Mouse (Mus musculus) heart, embryonic 16.5 days (tissue): ENCODE data around the gene Strn3. TPM values are rescaled to one million over a fixed set of nuclear protein-coding genes. Genes with fewer than 3 reads are reported as not detected.

Experiments used
- ATAC-seq: fragments of 200-750 bp; cut with Nextera tagmentation; replicated peaks from 2 replicates; pipeline ENCODE4 v1.8.0; 2017; ENCODE audit warnings: moderate number of reproducible peaks; ENCODE audit not compliant: insufficient read depth, low FRiP score; ENCODE audit errors: extremely low read depth
- H3K27ac ChIP-seq: fragments of 300-500 bp; sonication (generic); 2 replicates; pipeline ENCODE4 v1.5.1; 2014; ENCODE audit warnings: mild to moderate bottlenecking, low read length, control low read depth, moderate library complexity
- H3K27me3 ChIP-seq: fragments of 300-500 bp; sonication (generic); 2 replicates; pipeline ENCODE4 v1.6.1; 2014; ENCODE audit warnings: low read length, mixed read lengths; ENCODE audit not compliant: control insufficient read depth, insufficient read depth
- H3K36me3 ChIP-seq: fragments of 300-500 bp; sonication (generic); 2 replicates; pipeline ENCODE4 v1.6.1; 2014; ENCODE audit not compliant: control insufficient read depth, insufficient read depth
- H3K4me1 ChIP-seq: fragments of 300-500 bp; sonication (generic); 2 replicates; pipeline ENCODE4 v1.6.1; 2014; ENCODE audit warnings: low read length, mixed read lengths; ENCODE audit not compliant: control insufficient read depth, insufficient read depth
- H3K4me2 ChIP-seq: fragments of 300-500 bp; sonication (generic); 2 replicates; pipeline ENCODE4 v1.6.1; 2014; ENCODE audit warnings: low read depth, mild to moderate bottlenecking, control low read depth, low read length
- H3K4me3 ChIP-seq: fragments of 300-500 bp; sonication (generic); 2 replicates; pipeline ENCODE4 v1.5.1; 2014; ENCODE audit warnings: mild to moderate bottlenecking, control low read depth, low read length
- H3K9ac ChIP-seq: fragments of 300-500 bp; sonication (generic); 2 replicates; pipeline ENCODE4 v1.6.1; 2014; ENCODE audit warnings: low read length, control low read depth
- H3K9me3 ChIP-seq: fragments of 300-500 bp; sonication (generic); replicated peaks from 2 replicates; pipeline ENCODE4 v1.6.1; 2016; ENCODE audit warnings: low read length; ENCODE audit not compliant: control insufficient read depth
- WGBS: fragments of 180-500 bp; shearing (Covaris S2); extraction: QIAGEN DNeasy Blood & Tissue Kit; methylation state at CpG from one replicate; pipeline ENCODE4 v1.1.7; 2014; 5-methylcytosine and 5-hydroxymethylcytosine counted together
- polyA plus RNA-seq: library from polyadenylated mRNA; unstranded; fragments of >200 nt; fragmentation: Nextera tagmentation; extraction: Ambion mirVana; gene quantifications from 2 replicates; pipeline ENCODE4 v1.2.1, GENCODE M21; 2015

Gene Strn3
- polyA plus RNA-seq, result 37.2 and 38.8 TPM in 2 replicates

GRCm38 (mm10) chr12:51691845-51692632 is at the start of gene Strn3:
TSS of gene Strn3 (minus strand) at chr12:51691897.
- no peaks in the 10 kb centered on the region for H3K36me3 ChIP-seq
- peak within 1 kb of the TSS; percentile 70 for H3K4me2 ChIP-seq
- no peaks in the 10 kb centered on the region for H3K9me3 ChIP-seq
- H3K27ac ChIP-seq, result peak within 1 kb of the TSS; percentile 100
- ATAC-seq, result peak; percentile 95
- WGBS, result under 1% methylated on average over 52 of the region's 56 CpGs
- no peaks in the 10 kb centered on the region for H3K27me3 ChIP-seq
- peak within 1 kb of the TSS; percentile 98 for H3K4me3 ChIP-seq
- peak within 1 kb of the TSS; percentile 100 for H3K9ac ChIP-seq
- peaks cover 29% of the 10 kb centered on the region for H3K4me1 ChIP-seq

GRCm38 (mm10) chr12:51736807-51737206 is 45.1 kb upstream of the Strn3 start:
- H3K27ac ChIP-seq, result no peak overlapping the region
- H3K36me3 ChIP-seq, result peaks cover 3% of the 10 kb centered on the region
- no peak overlapping the region for H3K4me2 ChIP-seq
- H3K9ac ChIP-seq, result no peak overlapping the region
- peaks cover 18% of the 10 kb centered on the region for H3K4me1 ChIP-seq
- H3K27me3 ChIP-seq, result no peaks in the 10 kb centered on the region
- no peaks in the 10 kb centered on the region for H3K9me3 ChIP-seq
- 68% methylated on average over 1 of the region's 1 CpGs for WGBS
- no peak for ATAC-seq
- no peak overlapping the region for H3K4me3 ChIP-seq

- H3K4me3 ChIP-seq, result no peak overlapping the region
- peaks cover 18% of the 10 kb centered on the region for H3K4me1 ChIP-seq
- H3K9me3 ChIP-seq, result no peaks in the 10 kb centered on the region
- ATAC-seq, result no peak
- H3K4me2 ChIP-seq, result no peak overlapping the region
- no peaks in the 10 kb centered on the region for H3K36me3 ChIP-seq
- no peaks in the 10 kb centered on the region for H3K27me3 ChIP-seq
- 0 out of 2 replicates have a peak overlapping the region, but pooled peaks have one; percentile 6 for H3K9ac ChIP-seq
- WGBS, result 29% methylated on average over 3 of the region's 3 CpGs
- peak overlapping the region; percentile 75 for H3K27ac ChIP-seq
These were observed 44.7 kb upstream of the Strn3 start for GRCm38 (mm10) chr12:51736381-51736780.

GRCm38 (mm10) chr12:51735840-51736271 is 44.2 kb upstream of the Strn3 start:
- ATAC-seq, result peak; percentile 47

GRCm38 (mm10) chr12:51734605-51735211 is 43.0 kb upstream of the Strn3 start:
- peaks cover 20% of the 10 kb centered on the region for H3K4me1 ChIP-seq
- no peaks in the 10 kb centered on the region for H3K27me3 ChIP-seq
- no peak overlapping the region for H3K4me3 ChIP-seq
- peak overlapping the region; percentile 30; the same call in 1 of the 2 replicates for H3K4me2 ChIP-seq
- H3K36me3 ChIP-seq, result no peaks in the 10 kb centered on the region
- H3K27ac ChIP-seq, result no peak overlapping the region; the same call in 1 of the 2 replicates
- no peak for ATAC-seq
- no peaks in the 10 kb centered on the region for H3K9me3 ChIP-seq
- 55% methylated on average over 14 of the region's 14 CpGs for WGBS
- H3K9ac ChIP-seq, result no peak overlapping the region

More at GRCm38 (mm10) chr12:51735840-51736271, 44.2 kb upstream of the Strn3 start:
- WGBS, result 31% methylated on average over 7 of the region's 7 CpGs
- no peak overlapping the region for H3K4me3 ChIP-seq
- H3K4me2 ChIP-seq, result no peak overlapping the region
- H3K9me3 ChIP-seq, result no peaks in the 10 kb centered on the region
- peak overlapping the region; percentile 75 for H3K27ac ChIP-seq
- no peaks in the 10 kb centered on the region for H3K36me3 ChIP-seq
- H3K9ac ChIP-seq, result no peak overlapping the region
- peaks cover 18% of the 10 kb centered on the region for H3K4me1 ChIP-seq
- H3K27me3 ChIP-seq, result no peaks in the 10 kb centered on the region

GRCm38 (mm10) chr12:51729827-51730226 is 38.1 kb upstream of the Strn3 start:
- H3K4me3 ChIP-seq, result no peak overlapping the region
- H3K9me3 ChIP-seq, result no peaks in the 10 kb centered on the region
- H3K27me3 ChIP-seq, result no peaks in the 10 kb centered on the region
- no peak overlapping the region for H3K9ac ChIP-seq
- peaks cover 2% of the 10 kb centered on the region; the same call in 1 of the 2 replicates for H3K36me3 ChIP-seq
- ATAC-seq, result no peak
- WGBS, result 92% methylated on average over 9 of the region's 9 CpGs
- H3K4me1 ChIP-seq, result peaks cover 17% of the 10 kb centered on the region
- H3K27ac ChIP-seq, result peak overlapping the region; percentile 94
- H3K4me2 ChIP-seq, result no peak overlapping the region

GRCm38 (mm10) chr12:51729058-51729457 is 37.4 kb upstream of the Strn3 start:
- H3K36me3 ChIP-seq, result peaks cover 5% of the 10 kb centered on the region
- H3K4me3 ChIP-seq, result no peak overlapping the region; the same call in 1 of the 2 replicates
- peaks cover 17% of the 10 kb centered on the region for H3K4me1 ChIP-seq
- peak; percentile 69; the same call in 1 of the 2 replicates for ATAC-seq
- no peaks in the 10 kb centered on the region for H3K27me3 ChIP-seq
- 14% methylated on average over 11 of the region's 11 CpGs for WGBS
- H3K27ac ChIP-seq, result peak overlapping the region; percentile 94
- peak overlapping the region; percentile 42 for H3K4me2 ChIP-seq
- peak overlapping the region; percentile 59 for H3K9ac ChIP-seq
- no peaks in the 10 kb centered on the region for H3K9me3 ChIP-seq

GRCm38 (mm10) chr12:51721836-51722235 is 30.1 kb upstream of the Strn3 start:
- no peaks in the 10 kb centered on the region; the same call in 1 of the 2 replicates for H3K9me3 ChIP-seq
- H3K9ac ChIP-seq, result no peak overlapping the region
- ATAC-seq, result no peak
- no peak overlapping the region for H3K27ac ChIP-seq
- no peak overlapping the region for H3K4me3 ChIP-seq
- no peak overlapping the region for H3K4me2 ChIP-seq
- H3K27me3 ChIP-seq, result no peaks in the 10 kb centered on the region
- peaks cover 18% of the 10 kb centered on the region for H3K36me3 ChIP-seq
- H3K4me1 ChIP-seq, result peaks cover 2% of the 10 kb centered on the region; the same call in 1 of the 2 replicates
- 87% methylated on average over 8 of the region's 8 CpGs for WGBS

- Histone ChIP-seq H3K27me3 (no peaks in the 10 kb centered on the region), H3K4me3 (no peak overlapping the region), H3K9ac (no peak overlapping the region), H3K27ac (no peak overlapping the region), H3K36me3 (peaks cover 13% of the 10 kb centered on the region), H3K4me1 (peaks cover 3% of the 10 kb centered on the region; the same call in 1 of the 2 replicates), H3K9me3 (no peaks in the 10 kb centered on the region; the same call in 1 of the 2 replicates), H3K4me2 (no peak overlapping the region)
- WGBS, result 90% methylated on average over 6 of the region's 6 CpGs
- ATAC-seq, result no peak
These were observed 26.9 kb upstream of the Strn3 start for GRCm38 (mm10) chr12:51718617-51719016.
